Comparison of ENCODE assay signal across 8 mouse cellular contexts in the genomic region with DNA sequence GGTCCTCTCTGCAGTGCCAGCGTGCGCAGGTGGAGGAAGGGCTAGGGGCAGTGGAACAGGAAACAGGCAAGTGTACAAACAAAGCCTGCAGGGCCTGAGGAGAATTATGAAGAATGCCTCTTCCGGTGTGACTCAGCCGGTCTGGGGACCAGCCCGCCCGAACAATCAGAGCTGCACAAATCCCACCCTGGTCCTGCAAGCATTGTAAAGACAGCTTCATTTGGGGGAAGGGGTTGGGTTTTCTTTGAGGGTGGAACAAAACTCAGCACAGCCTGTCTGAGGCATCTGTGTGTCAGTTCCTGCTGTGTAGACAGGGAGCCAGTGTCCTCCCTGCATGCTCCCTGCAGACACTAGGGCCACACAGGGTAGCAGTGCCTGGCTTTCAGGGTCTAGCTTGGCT.
DNase-seq lines count a peak whose midpoint lies in the region; TF ChIP-seq lines count a peak whose summit lies in the region.

No protein-coding gene starts in this region.

- WGBS in heart, adult 2 months: 35% methylated on average over 6 of the region's 6 CpGs

- no peaks in the 10 kb centered on the region for H3K36me3 ChIP-seq in heart, adult 2 months (ENCODE audit: control insufficient read depth, insufficient read depth, low read length)

- intact Hi-C loops in heart, adult 2 months (cut with DNase I): loop anchor here (5.0 kb wide), 2 partner anchors 113 to 117 kb away; partner anchors contain the start of gene Gadd45g

- H3K27ac ChIP-seq in heart, adult 2 months: peak overlapping the region; percentile 56

- peak; percentile 27 to 33 for DNase-seq in spleen, adult 18-20 months
- no peak for DNase-seq in spleen, postnatal 4 days (ENCODE audit: low spot score in 2 of 2)
- DNase-seq in heart, adult 2 months: peak; percentile 44 to 70
- peak; percentile 61 for DNase-seq in kidney, postnatal 10 days
- peak; percentile 17 for DNase-seq in mesoderm, embryonic 11.5 days (ENCODE audit: low read depth, low spot score)
- DNase-seq in gastrocnemius, postnatal 25 days: no peak
- DNase-seq in c-Kit-positive CD71-positive TER-119-positive erythroid progenitor cells, embryonic 14.5 days (ENCODE audit: low spot score): no peak
- no peak for DNase-seq in left cerebral cortex, adult 9 months (ENCODE audit: low spot score in 2 of 2)

- no peak overlapping the region; the same call in 1 of the 2 replicates for H3K4me3 ChIP-seq in heart, adult 2 months

- TF ChIP-seq EP300 in heart, adult 2 months (IDR thresholded peaks at IDR 0.05; ENCODE audit: insufficient read depth, low read depth, low read length): peak; percentile 64; the same call in 1 of the 2 replicates

- 0 out of 2 replicates have a peak, but pooled peaks have one; percentile 19 for TF ChIP-seq POLR2A in heart, adult 2 months (IDR thresholded peaks at IDR 0.05; ENCODE audit: insufficient read depth, low read depth, low read length)

- H3K4me1 ChIP-seq in heart, adult 2 months (ENCODE audit: control insufficient read depth, insufficient read depth, low read length): peaks cover 19% of the 10 kb centered on the region

- H3K27me3 ChIP-seq in heart, adult 2 months (ENCODE audit: control insufficient read depth, insufficient read depth, low read length): no peaks in the 10 kb centered on the region

- no peak for TF ChIP-seq CTCF in heart, adult 2 months (IDR thresholded peaks at IDR 0.05)

- no peak overlapping the region for H3K9ac ChIP-seq in heart, adult 2 months (ENCODE audit: low read depth, low read length)

- H3K79me2 ChIP-seq in heart, adult 2 months (replicated peaks; ENCODE audit: control insufficient read depth, insufficient read depth, low read length): no peaks in the 10 kb centered on the region

Comparison
In these comparisons a context has a peak if more than half of its experiments do, and no peak if none do; other contexts are left out.
1. DNase-seq: peak in spleen, adult 18-20 months (2 of 2), heart, adult 2 months (2 of 2), kidney, postnatal 10 days (single experiment) and mesoderm, embryonic 11.5 days (single experiment); none in spleen, postnatal 4 days (0 of 2), gastrocnemius, postnatal 25 days (single experiment), c-Kit-positive CD71-positive TER-119-positive erythroid progenitor cells, embryonic 14.5 days (single experiment) and left cerebral cortex, adult 9 months (0 of 2).